Mouse (Mus musculus) heart, adult 2 months (tissue): ENCODE measurements around the gene Man2b2.

Experiments
- CTCF ChIP-seq: fragments of 200-600 bp; IDR thresholded peaks from 2 replicates; pipeline ENCODE4 v1.8.1; 2022; ENCODE audit warnings: antibody characterized with exemption, mild to moderate bottlenecking, moderate library complexity
- EP300 ChIP-seq: fragments of 200-500 bp; IDR thresholded peaks from 2 replicates; pipeline ENCODE4 v1.6.1; 2011; ENCODE audit warnings: low read depth, low read length, control low read depth; ENCODE audit not compliant: insufficient read depth
- POLR2A ChIP-seq: fragments of 200-500 bp; IDR thresholded peaks from 2 replicates; pipeline ENCODE4 v1.6.1; 2011; ENCODE audit warnings: mild to moderate bottlenecking, low read depth, low read length, control low read depth; ENCODE audit not compliant: insufficient read depth

DNA sequence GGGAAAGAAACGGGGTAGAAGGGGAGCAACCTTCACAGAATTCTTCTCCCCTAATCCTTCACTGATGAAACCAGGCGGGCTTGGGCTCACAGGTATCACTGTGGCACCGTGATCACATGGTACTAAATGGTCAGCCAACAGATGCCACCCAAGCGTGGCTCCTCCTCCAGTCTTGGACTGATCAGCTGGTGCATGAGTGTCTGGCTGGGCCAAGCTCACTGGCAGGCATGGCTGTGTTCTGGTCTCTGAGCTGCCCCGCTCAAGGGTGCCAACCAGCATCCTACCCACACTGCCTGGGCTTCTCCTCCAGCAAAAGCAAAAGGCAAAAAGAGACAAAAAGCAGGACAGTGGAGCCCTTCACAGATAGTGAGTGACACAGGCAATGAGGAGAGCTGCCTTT lies 10.7 kb downstream of the Man2b2 start:
- TF ChIP-seq POLR2A: no peak
- no peak for TF ChIP-seq CTCF
- no peak for TF ChIP-seq EP300
